Mouse (Mus musculus) thymus, adult 2 months (tissue): Measurements from ENCODE around the gene Luc7l. TPM values are rescaled to one million over a fixed set of nuclear protein-coding genes. Genes with fewer than 3 reads are reported as not detected.

Experiments used
- DNase-seq: peaks from one replicate; pipeline ENCODE4 v3.0.0; 2021
- H3K27ac ChIP-seq: fragments of 200-500 bp; 2 replicates; pipeline ENCODE4 v1.5.1; 2012; ENCODE audit warnings: low read length, control low read depth; ENCODE audit not compliant: control insufficient read depth, insufficient read depth
- H3K27me3 ChIP-seq: fragments of 200-500 bp; 2 replicates; pipeline ENCODE4 v1.6.1; 2012; ENCODE audit warnings: mild to moderate bottlenecking, low read length, moderate library complexity, mixed read lengths; ENCODE audit not compliant: control insufficient read depth, insufficient read depth
- H3K36me3 ChIP-seq: fragments of 200-500 bp; 2 replicates; pipeline ENCODE4 v1.6.1; 2012; ENCODE audit warnings: mild to moderate bottlenecking, low read length, moderate library complexity; ENCODE audit not compliant: control insufficient read depth, insufficient read depth
- H3K4me1 ChIP-seq: fragments of 200-500 bp; replicated peaks from 2 replicates; pipeline ENCODE4 v1.6.1; 2012; ENCODE audit warnings: low read length; ENCODE audit not compliant: control insufficient read depth, insufficient read depth
- H3K4me3 ChIP-seq: fragments of 200-500 bp; 2 replicates; pipeline ENCODE4 v1.5.1; 2012; ENCODE audit warnings: mild to moderate bottlenecking, low read length, control low read depth, moderate library complexity; ENCODE audit not compliant: control insufficient read depth, insufficient read depth
- CTCF ChIP-seq: fragments of 200-500 bp; IDR thresholded peaks from 2 replicates; pipeline ENCODE4 v1.5.1; 2012; ENCODE audit warnings: mild to moderate bottlenecking, control low read depth, low read length, moderate library complexity, borderline replicate concordance; ENCODE audit not compliant: control insufficient read depth, poor library complexity, insufficient read depth; ENCODE audit errors: extremely low read depth
- POLR2A ChIP-seq: fragments of 200-500 bp; IDR thresholded peaks from 2 replicates; pipeline ENCODE4 v1.6.1; 2012; ENCODE audit warnings: mild to moderate bottlenecking, low read length, control low read depth, moderate library complexity; ENCODE audit not compliant: control insufficient read depth, poor library complexity, insufficient read depth; ENCODE audit errors: extremely low read depth
- WGBS: fragments of 180-500 bp; shearing (Covaris S2); methylation state at CpG from one replicate; pipeline ENCODE4 v1.1.7; 2018; 5-methylcytosine and 5-hydroxymethylcytosine counted together
- polyA plus RNA-seq: library from polyadenylated mRNA; depleted of rRNA; stranded (reverse); fragments of >200 nt; gene quantifications from 2 replicates; pipeline ENCODE4 v1.2.3, GENCODE M21; 2012; rRNA removed

Gene Luc7l
- polyA plus RNA-seq, result 36.7 and 38.8 TPM in 2 replicates

DNA sequence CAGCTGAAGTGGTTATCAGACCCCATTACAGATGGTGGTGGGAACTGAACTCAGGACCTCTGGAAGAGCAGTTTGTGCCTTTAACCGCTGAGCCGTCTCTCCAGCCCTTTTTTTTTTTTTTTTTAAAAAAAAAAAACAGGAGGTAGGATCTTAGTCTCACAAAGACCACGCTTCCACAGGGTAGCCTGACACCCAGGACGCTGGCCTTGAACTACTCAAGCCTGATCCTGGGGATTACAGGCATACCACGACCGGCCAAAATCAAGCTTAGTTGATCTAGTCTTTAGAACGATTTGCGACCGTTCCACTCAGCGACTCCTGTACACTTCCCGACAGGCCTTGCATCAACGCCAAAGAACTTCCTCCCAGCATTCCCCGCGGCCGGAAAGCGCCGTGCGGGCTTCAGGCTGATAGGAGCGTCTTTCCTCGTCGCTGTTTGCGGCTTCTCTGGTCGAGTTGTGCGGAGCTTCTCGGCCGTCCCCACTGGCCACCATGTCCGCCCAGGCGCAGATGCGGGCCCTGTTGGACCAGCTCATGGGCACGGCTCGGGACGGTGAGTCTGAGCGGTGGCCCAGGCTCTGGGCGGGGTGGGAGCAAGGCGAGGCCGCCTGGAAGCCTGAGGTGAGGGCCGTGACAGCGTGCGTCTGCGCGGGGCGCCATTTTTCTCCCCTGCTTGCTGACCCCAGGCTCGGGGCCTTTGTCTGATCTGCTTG lies at the start of gene Luc7l:
TSS of gene Luc7l (plus strand) at position 358 of the 713 bp plus-strand sequence.
- under 1% methylated on average over 43 of the region's 43 CpGs for WGBS
- Histone ChIP-seq H3K4me3 (peak within 1 kb of the TSS; percentile 84), H3K36me3 (peaks cover 9% of the 10 kb centered on the region; the same call in 1 of the 2 replicates), H3K27me3 (no peaks in the 10 kb centered on the region), H3K4me1 (no peaks in the 10 kb centered on the region), H3K27ac (peak within 1 kb of the TSS; percentile 65)
- TF ChIP-seq CTCF (no peak; the same call in 1 of the 2 replicates), POLR2A (peak; percentile 84)
- DNase-seq, result peak; percentile 95

DNA sequence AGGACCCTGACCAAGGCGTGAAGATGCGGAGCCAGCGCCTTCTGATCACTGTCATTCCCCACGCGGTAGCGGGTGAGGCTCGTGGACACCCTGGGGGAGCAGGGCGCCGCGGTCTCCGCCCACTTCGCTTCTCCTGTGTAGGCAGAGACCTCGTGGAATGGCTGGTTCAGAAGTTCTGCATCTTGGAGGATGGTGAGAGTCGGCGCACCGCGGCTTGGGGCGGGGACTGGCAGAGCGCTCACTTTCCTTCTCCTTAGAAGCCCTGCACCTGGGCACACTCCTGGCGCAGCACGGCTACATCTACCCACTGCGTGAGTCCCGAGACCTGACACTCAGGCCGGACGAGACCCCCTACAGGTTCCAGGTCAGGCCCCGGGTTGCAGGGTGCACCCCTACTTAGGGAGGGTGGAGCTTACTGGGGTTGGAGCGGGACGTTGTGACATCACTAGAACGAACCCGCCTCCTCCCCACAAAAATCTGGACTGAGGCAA lies 49.3 kb upstream of the Luc7l start:
- H3K36me3 ChIP-seq, result no peaks in the 10 kb centered on the region
- H3K27ac ChIP-seq, result no peak overlapping the region
- peak overlapping the region; percentile 45 for H3K4me3 ChIP-seq
- WGBS, result 3% methylated on average over 30 of the region's 30 CpGs
- TF ChIP-seq POLR2A, result no peak
- no peak for TF ChIP-seq CTCF
- peaks cover 18% of the 10 kb centered on the region for H3K4me1 ChIP-seq
- DNase-seq, result peak; percentile 19
- H3K27me3 ChIP-seq, result peaks cover 3% of the 10 kb centered on the region; the same call in 1 of the 2 replicates

- DNase-seq, result no peak
- Histone ChIP-seq H3K4me1 (peaks cover 18% of the 10 kb centered on the region), H3K4me3 (no peak overlapping the region), H3K36me3 (no peaks in the 10 kb centered on the region), H3K27me3 (peaks cover 3% of the 10 kb centered on the region; the same call in 1 of the 2 replicates), H3K27ac (no peak overlapping the region)
- 81% methylated on average over 11 of the region's 11 CpGs for WGBS
- TF ChIP-seq CTCF, result no peak
- no peak for TF ChIP-seq POLR2A
Observed at GRCm38 (mm10) chr17:26204766-26205165, 47.9 kb upstream of the Luc7l start.

GRCm38 (mm10) chr17:26206392-26206791 lies 46.3 kb upstream of the Luc7l start:
- no peak overlapping the region for H3K27ac ChIP-seq
- WGBS, result 64% methylated on average over 1 of the region's 1 CpGs
- H3K4me1 ChIP-seq, result peaks cover 11% of the 10 kb centered on the region
- TF ChIP-seq POLR2A (no peak), CTCF (no peak)
- peaks cover 3% of the 10 kb centered on the region; the same call in 1 of the 2 replicates for H3K27me3 ChIP-seq
- H3K36me3 ChIP-seq, result no peaks in the 10 kb centered on the region
- no peak for DNase-seq
- no peak overlapping the region for H3K4me3 ChIP-seq

GRCm38 (mm10) chr17:26207686-26208085 lies 45.0 kb upstream of the Luc7l start, which contains the start of gene Arhgdig:
TSS of gene Arhgdig (minus strand) at chr17:26207786.
- H3K4me3 ChIP-seq, result no peak within 1 kb of the TSS
- 91% methylated on average over 12 of the region's 12 CpGs for WGBS
- peaks cover 6% of the 10 kb centered on the region for H3K4me1 ChIP-seq
- H3K36me3 ChIP-seq, result no peaks in the 10 kb centered on the region
- H3K27me3 ChIP-seq, result peaks cover 3% of the 10 kb centered on the region; the same call in 1 of the 2 replicates
- TF ChIP-seq POLR2A (no peak), CTCF (no peak)
- no peak for DNase-seq
- H3K27ac ChIP-seq, result no peak within 1 kb of the TSS

DNA sequence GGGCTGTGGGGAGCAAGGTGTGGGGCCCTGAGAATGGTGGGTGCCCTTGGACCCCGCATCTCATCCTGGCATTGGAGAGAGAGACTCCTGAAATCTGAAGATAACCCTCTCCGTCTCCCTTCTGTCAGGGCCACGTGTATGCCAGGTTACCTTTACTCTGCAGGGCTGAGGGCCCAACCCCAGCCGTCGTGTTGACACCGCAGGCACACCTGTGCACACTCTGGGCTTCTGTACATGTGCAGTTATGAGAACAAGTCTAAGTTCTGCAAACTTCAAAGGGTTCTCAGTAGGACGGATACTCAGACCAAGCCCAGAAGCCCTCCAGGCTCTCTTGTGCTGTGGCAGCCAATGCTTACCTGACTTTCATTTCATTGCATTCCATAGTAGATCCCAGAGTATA lies 40.5 kb upstream of the Luc7l start:
- Histone ChIP-seq H3K4me3 (no peak overlapping the region), H3K4me1 (no peaks in the 10 kb centered on the region), H3K27me3 (no peaks in the 10 kb centered on the region), H3K36me3 (no peaks in the 10 kb centered on the region), H3K27ac (no peak overlapping the region)
- no peak for DNase-seq
- WGBS, result 89% methylated on average over 7 of the region's 7 CpGs
- TF ChIP-seq POLR2A (no peak), CTCF (no peak)
